Mouse (Mus musculus): ENCODE results near the gene Nccrp1. TPM values are rescaled to one million over a fixed set of nuclear protein-coding genes. Genes with fewer than 3 reads are reported as not detected.

Gene Nccrp1
- total and polyA plus RNA-seq, 2 experiments from 2014 or later, result not detected

GRCm38 (mm10) chr7:28568253-28568652, 21.2 kb upstream of the Nccrp1 start:
- Histone ChIP-seq H3K4me1 (ENCODE audit: control insufficient read depth, insufficient read depth) (peaks cover 20% of the 10 kb centered on the region), H3K4me3 (ENCODE audit: low read depth, low read length) (no peak overlapping the region), H3K4me2 (ENCODE audit: low read depth, low read length) (no peak overlapping the region), H3K36me3 (replicated peaks; ENCODE audit: control insufficient read depth, insufficient read depth, low read length) (peaks cover 46% of the 10 kb centered on the region), H3K27me3 (ENCODE audit: control insufficient read depth, insufficient read depth, low read length) (no peaks in the 10 kb centered on the region), H3K9me3 (replicated peaks; ENCODE audit: control insufficient read depth, low read length) (no peaks in the 10 kb centered on the region), H3K9ac (replicated peaks; ENCODE audit: low read depth, low read length) (no peak overlapping the region), H3K27ac (ENCODE audit: low read depth) (no peak overlapping the region)
- TF ChIP-seq EP300 (IDR thresholded peaks at IDR 0.05; ENCODE audit: low read depth) (no peak), CTCF (IDR thresholded peaks at IDR 0.05; ENCODE audit: low read depth) (peak; percentile 72)
- ATAC-seq (ENCODE audit: insufficient read depth, low read depth) (0 out of 2 replicates have a peak, but pooled peaks have one; percentile 11), DNase-seq (ENCODE audit: low spot score) (peak; percentile 69)

GRCm38 (mm10) chr7:28567539-28567938, 20.5 kb upstream of the Nccrp1 start:
- Histone ChIP-seq H3K4me1 (ENCODE audit: control insufficient read depth, insufficient read depth) (peaks cover 20% of the 10 kb centered on the region), H3K4me2 (ENCODE audit: low read depth, low read length) (no peak overlapping the region), H3K27ac (ENCODE audit: low read depth) (no peak overlapping the region), H3K9ac (replicated peaks; ENCODE audit: low read depth, low read length) (no peak overlapping the region), H3K27me3 (ENCODE audit: control insufficient read depth, insufficient read depth, low read length) (no peaks in the 10 kb centered on the region), H3K36me3 (replicated peaks; ENCODE audit: control insufficient read depth, insufficient read depth, low read length) (peaks cover 53% of the 10 kb centered on the region), H3K9me3 (replicated peaks; ENCODE audit: control insufficient read depth, low read length) (no peaks in the 10 kb centered on the region), H3K4me3 (ENCODE audit: low read depth, low read length) (no peak overlapping the region)
- WGBS, result 81% methylated on average over 4 of the region's 4 CpGs
- ATAC-seq (ENCODE audit: insufficient read depth, low read depth), result no peak
- TF ChIP-seq EP300 (IDR thresholded peaks at IDR 0.05; ENCODE audit: low read depth) (no peak), CTCF (IDR thresholded peaks at IDR 0.05; ENCODE audit: low read depth) (no peak)
- DNase-seq (ENCODE audit: low spot score), result no peak

GRCm38 (mm10) chr7:28565407-28565806, 18.4 kb upstream of the Nccrp1 start:
- Histone ChIP-seq H3K4me3 (ENCODE audit: low read depth, low read length) (no peak overlapping the region), H3K4me2 (ENCODE audit: low read depth, low read length) (no peak overlapping the region), H3K27ac (ENCODE audit: low read depth) (no peak overlapping the region), H3K4me1 (ENCODE audit: control insufficient read depth, insufficient read depth) (peaks cover 5% of the 10 kb centered on the region), H3K27me3 (ENCODE audit: control insufficient read depth, insufficient read depth, low read length) (no peaks in the 10 kb centered on the region), H3K9ac (replicated peaks; ENCODE audit: low read depth, low read length) (no peak overlapping the region), H3K36me3 (replicated peaks; ENCODE audit: control insufficient read depth, insufficient read depth, low read length) (peaks cover 58% of the 10 kb centered on the region), H3K9me3 (replicated peaks; ENCODE audit: control insufficient read depth, low read length) (no peaks in the 10 kb centered on the region)
- ATAC-seq (ENCODE audit: insufficient read depth, low read depth) (no peak), DNase-seq (ENCODE audit: low spot score) (no peak)
- TF ChIP-seq CTCF (IDR thresholded peaks at IDR 0.05; ENCODE audit: low read depth), result no peak
- no peak for TF ChIP-seq EP300 (IDR thresholded peaks at IDR 0.05; ENCODE audit: low read depth)
- 73% methylated on average over 5 of the region's 5 CpGs for WGBS

GRCm38 (mm10) chr7:28562951-28563350, 15.9 kb upstream of the Nccrp1 start:
- H3K27ac ChIP-seq (ENCODE audit: low read depth), result no peak overlapping the region
- H3K27me3 ChIP-seq (ENCODE audit: control insufficient read depth, insufficient read depth, low read length), result no peaks in the 10 kb centered on the region
- WGBS, result 94% methylated on average over 13 of the region's 13 CpGs
- H3K4me3 ChIP-seq (ENCODE audit: low read depth, low read length), result no peak overlapping the region
- H3K4me1 ChIP-seq (ENCODE audit: control insufficient read depth, insufficient read depth), result no peaks in the 10 kb centered on the region
- TF ChIP-seq EP300 (IDR thresholded peaks at IDR 0.05; ENCODE audit: low read depth) (no peak), CTCF (IDR thresholded peaks at IDR 0.05; ENCODE audit: low read depth) (no peak)
- ATAC-seq (ENCODE audit: insufficient read depth, low read depth) (no peak), DNase-seq (ENCODE audit: low spot score) (no peak)
- H3K9ac ChIP-seq (replicated peaks; ENCODE audit: low read depth, low read length), result no peak overlapping the region
- H3K9me3 ChIP-seq (replicated peaks; ENCODE audit: control insufficient read depth, low read length), result no peaks in the 10 kb centered on the region
- H3K36me3 ChIP-seq (replicated peaks; ENCODE audit: control insufficient read depth, insufficient read depth, low read length), result peaks cover 71% of the 10 kb centered on the region
- no peak overlapping the region for H3K4me2 ChIP-seq (ENCODE audit: low read depth, low read length)

GRCm38 (mm10) chr7:28562371-28562770, 15.3 kb upstream of the Nccrp1 start:
- ATAC-seq (ENCODE audit: insufficient read depth, low read depth) (no peak), DNase-seq (ENCODE audit: low spot score) (no peak)
- WGBS, result 87% methylated on average over 13 of the region's 13 CpGs
- Histone ChIP-seq H3K27ac (ENCODE audit: low read depth) (no peak overlapping the region), H3K27me3 (ENCODE audit: control insufficient read depth, insufficient read depth, low read length) (no peaks in the 10 kb centered on the region), H3K4me2 (ENCODE audit: low read depth, low read length) (no peak overlapping the region), H3K4me3 (ENCODE audit: low read depth, low read length) (no peak overlapping the region), H3K9me3 (replicated peaks; ENCODE audit: control insufficient read depth, low read length) (no peaks in the 10 kb centered on the region), H3K4me1 (ENCODE audit: control insufficient read depth, insufficient read depth) (no peaks in the 10 kb centered on the region), H3K9ac (replicated peaks; ENCODE audit: low read depth, low read length) (no peak overlapping the region), H3K36me3 (replicated peaks; ENCODE audit: control insufficient read depth, insufficient read depth, low read length) (peaks cover 65% of the 10 kb centered on the region)
- no peak for TF ChIP-seq CTCF (IDR thresholded peaks at IDR 0.05; ENCODE audit: low read depth)
- TF ChIP-seq EP300 (IDR thresholded peaks at IDR 0.05; ENCODE audit: low read depth), result no peak

- no peaks in the 10 kb centered on the region for H3K4me1 ChIP-seq (ENCODE audit: control insufficient read depth, insufficient read depth)
- no peak overlapping the region for H3K9ac ChIP-seq (replicated peaks; ENCODE audit: low read depth, low read length)
- H3K27ac ChIP-seq (ENCODE audit: low read depth), result no peak overlapping the region
- no peaks in the 10 kb centered on the region for H3K27me3 ChIP-seq (ENCODE audit: control insufficient read depth, insufficient read depth, low read length)
- H3K4me3 ChIP-seq (ENCODE audit: low read depth, low read length), result no peak overlapping the region
- TF ChIP-seq EP300 (IDR thresholded peaks at IDR 0.05; ENCODE audit: low read depth), result no peak
- no peak for TF ChIP-seq CTCF (IDR thresholded peaks at IDR 0.05; ENCODE audit: low read depth)
- DNase-seq (ENCODE audit: low spot score) (no peak), ATAC-seq (ENCODE audit: insufficient read depth, low read depth) (no peak)
- H3K4me2 ChIP-seq (ENCODE audit: low read depth, low read length), result no peak overlapping the region
- H3K9me3 ChIP-seq (replicated peaks; ENCODE audit: control insufficient read depth, low read length), result no peaks in the 10 kb centered on the region
- H3K36me3 ChIP-seq (replicated peaks; ENCODE audit: control insufficient read depth, insufficient read depth, low read length), result peaks cover 61% of the 10 kb centered on the region
- 90% methylated on average over 11 of the region's 11 CpGs for WGBS
These were observed 14.9 kb upstream of the Nccrp1 start for GRCm38 (mm10) chr7:28561967-28562366.

Measured in heart, postnatal 0 days (tissue).